Mouse (Mus musculus): ENCODE measurements around the gene Tbc1d8b. TPM values are rescaled to one million over a fixed set of nuclear protein-coding genes. Genes with fewer than 3 reads are reported as not detected.

Tbc1d8b gene
- polyA plus RNA-seq, 1 experiment, result 2.5 TPM

DNA sequence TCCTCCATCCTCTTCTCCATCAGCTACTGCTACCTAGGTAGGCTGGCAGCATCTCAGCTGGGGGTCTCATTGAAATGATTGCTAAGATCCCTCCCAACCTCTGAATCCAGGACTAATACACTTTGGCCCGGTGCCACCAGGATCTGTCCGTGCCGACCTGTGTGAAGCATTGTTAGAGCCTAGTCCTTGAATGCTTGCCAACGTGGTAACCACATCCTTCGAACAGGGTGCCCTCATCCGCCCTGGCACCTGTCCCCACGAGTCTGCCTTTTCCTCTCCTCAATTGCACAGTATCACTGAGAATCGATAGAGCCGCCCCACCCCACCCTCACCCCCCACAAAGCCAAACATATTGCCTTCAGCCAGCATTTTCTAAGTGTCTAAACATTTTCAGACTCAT is 113.1 kb downstream of the Tbc1d8b start:
- Histone ChIP-seq H3K4me3 (ENCODE audit: insufficient read depth, low read depth, low read length) (no peak overlapping the region), H3K36me3 (ENCODE audit: control insufficient read depth, insufficient read depth, low read length) (no peaks in the 10 kb centered on the region), H3K4me1 (ENCODE audit: control insufficient read depth, insufficient read depth, low read length) (peaks cover 2% of the 10 kb centered on the region; the same call in 1 of the 2 replicates), H3K27me3 (replicated peaks; ENCODE audit: control insufficient read depth, insufficient read depth, low read length) (no peaks in the 10 kb centered on the region), H3K27ac (ENCODE audit: insufficient read depth, low read depth, low read length) (no peak overlapping the region)
- peak; percentile 35 for DNase-seq
- WGBS, result 18% methylated on average over 9 of the region's 9 CpGs
- TF ChIP-seq CTCF (conservative IDR thresholded peaks at IDR 0.05; ENCODE audit: insufficient read depth, insufficient read length, low read depth, low read length) (no peak), POLR2A (IDR thresholded peaks at IDR 0.05; ENCODE audit: low read depth, low read length) (no peak)

- 71% methylated on average over 3 of the region's 3 CpGs for WGBS
- Histone ChIP-seq H3K4me1 (ENCODE audit: control insufficient read depth, insufficient read depth, low read length) (peaks cover 10% of the 10 kb centered on the region; the same call in 1 of the 2 replicates), H3K4me3 (ENCODE audit: insufficient read depth, low read depth, low read length) (no peak overlapping the region), H3K36me3 (ENCODE audit: control insufficient read depth, insufficient read depth, low read length) (no peaks in the 10 kb centered on the region), H3K27ac (ENCODE audit: insufficient read depth, low read depth, low read length) (0 out of 2 replicates have a peak overlapping the region, but pooled peaks have one; percentile 43), H3K27me3 (replicated peaks; ENCODE audit: control insufficient read depth, insufficient read depth, low read length) (no peaks in the 10 kb centered on the region)
- TF ChIP-seq CTCF (conservative IDR thresholded peaks at IDR 0.05; ENCODE audit: insufficient read depth, insufficient read length, low read depth, low read length), result no peak
- TF ChIP-seq POLR2A (IDR thresholded peaks at IDR 0.05; ENCODE audit: low read depth, low read length), result no peak
- DNase-seq, result peak; percentile 54
These were observed 115.2 kb downstream of the Tbc1d8b start for GRCm38 (mm10) chrX:139799953-139800352.

DNA sequence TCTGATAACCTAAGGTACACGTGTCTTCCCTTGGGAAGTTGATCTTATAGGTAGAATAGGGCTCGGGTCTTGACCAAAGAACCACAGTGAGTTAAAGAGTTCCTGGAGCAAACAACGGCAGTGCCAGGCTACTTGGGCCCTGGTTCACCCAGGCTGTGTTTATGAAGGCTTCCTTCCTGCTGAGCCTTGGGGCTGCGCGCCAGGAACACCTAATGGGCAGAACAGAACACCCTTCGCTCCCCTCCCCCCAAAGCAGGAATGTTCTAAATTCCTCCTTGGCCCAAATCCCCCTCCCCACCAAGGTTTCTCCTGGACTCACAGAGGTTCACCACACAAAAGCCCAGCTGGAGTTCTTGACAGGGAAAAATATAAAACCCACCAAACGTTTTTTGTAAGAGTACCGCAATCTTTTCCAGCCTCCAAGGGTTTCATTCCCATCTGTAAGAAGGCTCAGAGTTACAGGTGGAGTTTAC is 115.6 kb downstream of the Tbc1d8b start, which contains the start of gene Cldn2:
Cldn2 (plus strand) TSS at position 423 of the 473 bp plus-strand sequence.
- 41% methylated on average over 8 of the region's 8 CpGs for WGBS

More for the DNA sequence above, 115.6 kb downstream of the Tbc1d8b start, which contains the start of gene Cldn2:
- H3K27ac ChIP-seq (ENCODE audit: insufficient read depth, low read depth, low read length), result peak within 1 kb of the TSS; percentile 45; the same call in 1 of the 2 replicates
- no peak within 1 kb of the TSS for H3K4me3 ChIP-seq (ENCODE audit: insufficient read depth, low read depth, low read length)
- no peaks in the 10 kb centered on the region for H3K36me3 ChIP-seq (ENCODE audit: control insufficient read depth, insufficient read depth, low read length)
- no peaks in the 10 kb centered on the region for H3K27me3 ChIP-seq (replicated peaks; ENCODE audit: control insufficient read depth, insufficient read depth, low read length)
- peak; percentile 37 for DNase-seq
- TF ChIP-seq POLR2A (IDR thresholded peaks at IDR 0.05; ENCODE audit: low read depth, low read length), result no peak
- no peak for TF ChIP-seq CTCF (conservative IDR thresholded peaks at IDR 0.05; ENCODE audit: insufficient read depth, insufficient read length, low read depth, low read length)
- H3K4me1 ChIP-seq (ENCODE audit: control insufficient read depth, insufficient read depth, low read length), result peaks cover 10% of the 10 kb centered on the region; the same call in 1 of the 2 replicates

Other genes starting within 250 kb of the Tbc1d8b start
- 0.75 and 0.86 TPM in 2 replicates for gene D330045A20Rik, start 204.6 kb upstream of the Tbc1d8b start, polyA plus RNA-seq (2012; rRNA removed)
- gene Rnf128, start 121.7 kb upstream of the Tbc1d8b start, polyA plus RNA-seq (2012; rRNA removed), result 28.9 and 36.1 TPM in 2 replicates
- 0.23 TPM in 1 of 2 replicates, not detected in the other for gene Gm15013, start 29.5 kb downstream of the Tbc1d8b start, polyA plus RNA-seq (2012; rRNA removed)
- 0.09 and 0.12 TPM in 2 replicates for gene Ripply1, start 97.4 kb downstream of the Tbc1d8b start, polyA plus RNA-seq (2012; rRNA removed)
- 203 and 226 TPM in 2 replicates for gene Cldn2, start 115.8 kb downstream of the Tbc1d8b start, polyA plus RNA-seq (2012; rRNA removed)
- gene Morc4, start 186.7 kb downstream of the Tbc1d8b start, polyA plus RNA-seq (2012; rRNA removed), result 3.8 and 6.1 TPM in 2 replicates